Mouse (Mus musculus): Measurements from ENCODE around the gene Pdgfa.

DNA sequence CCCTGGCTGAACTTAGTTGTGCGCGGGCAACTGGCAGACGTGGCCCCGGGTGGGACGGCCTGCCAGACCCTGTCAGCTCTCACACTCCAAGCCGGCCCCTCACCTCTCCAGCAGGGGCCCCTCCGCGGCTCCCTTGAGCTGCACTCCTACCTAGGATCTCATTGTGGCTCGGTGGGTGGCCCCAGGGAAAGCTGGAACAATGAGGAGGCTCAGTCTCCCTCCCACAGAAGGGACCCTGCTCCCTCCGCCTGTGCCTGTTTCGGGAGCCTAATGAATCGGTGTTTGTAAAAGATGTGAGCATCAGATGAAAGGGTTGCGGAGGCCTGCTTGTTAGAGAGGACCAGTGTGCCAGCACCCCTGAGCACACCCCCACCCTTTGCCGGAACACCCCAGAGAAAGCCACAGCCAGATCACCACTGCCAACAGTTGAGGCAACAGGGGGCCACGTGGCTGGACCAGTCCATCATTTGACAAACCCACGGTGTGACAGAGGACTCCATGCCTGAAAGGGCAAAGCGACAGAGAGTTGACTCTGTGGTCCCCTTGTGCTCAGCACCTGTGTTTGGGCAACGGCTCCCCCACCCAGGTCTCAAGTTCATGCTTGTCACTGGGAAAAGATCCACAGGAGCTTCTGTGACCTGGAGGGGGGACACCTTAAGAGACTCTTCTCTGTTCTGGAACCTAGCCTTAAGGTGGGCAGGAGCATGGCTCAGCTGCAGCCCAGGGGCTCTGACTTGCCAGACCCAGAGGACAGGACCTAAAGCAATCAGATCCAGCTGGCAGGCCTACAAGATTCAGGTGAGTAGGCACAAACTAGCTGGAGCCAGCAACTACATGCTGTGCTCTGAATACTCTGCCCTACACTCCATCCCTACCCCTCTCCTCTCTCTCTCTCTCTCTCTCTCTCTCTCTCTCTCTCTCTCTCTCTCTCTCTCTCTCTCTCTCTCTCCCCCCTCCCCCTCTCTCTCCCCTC, 64.4 kb downstream of the Pdgfa start:
- TF ChIP-seq POLR2A (IDR thresholded peaks at IDR 0.05; ENCODE audit: insufficient read length, low read depth) = no peak
- no peak for TF ChIP-seq POLR2AphosphoS2 (IDR thresholded peaks at IDR 0.05; ENCODE audit: insufficient read length, low read depth)
- TF ChIP-seq E2F4 (IDR thresholded peaks at IDR 0.05; ENCODE audit: insufficient read depth) = no peak
- no peak for TF ChIP-seq CEBPB (IDR thresholded peaks at IDR 0.05; ENCODE audit: insufficient read depth, poor library complexity, severe bottlenecking)
- TF ChIP-seq TCF12 (IDR thresholded peaks at IDR 0.05; ENCODE audit: insufficient read depth, poor library complexity, severe bottlenecking) = no peak
- TF ChIP-seq MYOG (IDR thresholded peaks at IDR 0.05; ENCODE audit: control insufficient read depth in 1 of 3, insufficient read depth in 1 of 3, insufficient read length in 2 of 3, low read depth in 2 of 3) = no peak
- TF ChIP-seq TCF3 (IDR thresholded peaks at IDR 0.05; ENCODE audit: insufficient read length, low read depth) = no peak
- no peak for TF ChIP-seq MAX (IDR thresholded peaks at IDR 0.05; ENCODE audit: low read depth)
- TF ChIP-seq USF1 (IDR thresholded peaks at IDR 0.05; ENCODE audit: low read depth) = no peak
